Mouse (Mus musculus) ES-E14 (cell line): ENCODE data around the gene Os9. TPM values are rescaled to one million over a fixed set of nuclear protein-coding genes. Genes with fewer than 3 reads are reported as not detected.

Experiments used
- DNase-seq: peaks from one replicate; pipeline ENCODE4 v3.0.0-alpha.2; 2013; ENCODE audit warnings: low read depth, low spot score
- H3K27ac ChIP-seq: 2 replicates; pipeline ENCODE4 v1.5.1; 2012; ENCODE audit warnings: low read depth, mild to moderate bottlenecking, low read length, moderate library complexity, mixed read lengths; ENCODE audit not compliant: poor library complexity, insufficient read depth, severe bottlenecking
- H3K36me3 ChIP-seq: 2 replicates; pipeline ENCODE4 v1.6.1; 2012; ENCODE audit warnings: mild to moderate bottlenecking, low read length, moderate library complexity, mixed read lengths; ENCODE audit not compliant: control insufficient read depth, poor library complexity, insufficient read depth, severe bottlenecking
- H3K4me1 ChIP-seq, 2 experiments: fragments of 150-350 bp in 1 of 2; sonication (generic) in 1 of 2; 2 replicates each; pipeline ENCODE4 v1.6.1; 2012; ENCODE audit warnings: low read length in 2 of 2, mild to moderate bottlenecking in 1 of 2, mixed read lengths in 1 of 2; ENCODE audit not compliant: control insufficient read depth in 2 of 2, insufficient read depth in 2 of 2, poor library complexity in 1 of 2
- H3K4me3 ChIP-seq, 2 experiments: fragments of 150-350 bp in 1 of 2; sonication (generic) in 1 of 2; 2 replicates each; pipeline ENCODE4 v1.5.1; 2012; ENCODE audit warnings: low read length in 2 of 2, low read depth in 1 of 2, mild to moderate bottlenecking in 1 of 2, mixed read lengths in 1 of 2; ENCODE audit not compliant: insufficient read depth in 1 of 2, poor library complexity in 1 of 2, severe bottlenecking in 1 of 2
- H3K9ac ChIP-seq: 2 replicates; pipeline ENCODE4 v1.6.1; 2012; ENCODE audit warnings: low read depth, mild to moderate bottlenecking, low read length, mixed read lengths; ENCODE audit not compliant: poor library complexity, insufficient read depth, severe bottlenecking
- H3K9me3 ChIP-seq: fragments of 150-350 bp; sonication (generic); 2 replicates; pipeline ENCODE4 v1.6.1; 2012; ENCODE audit warnings: low read depth, mild to moderate bottlenecking, low read length; ENCODE audit not compliant: control insufficient read depth, insufficient read depth
- CHD2 ChIP-seq: IDR thresholded peaks from 2 replicates; pipeline ENCODE4 v1.6.1; 2014; ENCODE audit warnings: mild to moderate bottlenecking, low read depth, low read length, inconsistent platforms
- HCFC1 ChIP-seq: IDR thresholded peaks from 2 replicates; pipeline ENCODE4 v1.6.1; 2012; ENCODE audit warnings: low read length, inconsistent platforms, borderline replicate concordance; ENCODE audit not compliant: insufficient read depth
- MAFK ChIP-seq: IDR thresholded peaks from 2 replicates; pipeline ENCODE4 v1.6.1; 2014; ENCODE audit warnings: mild to moderate bottlenecking, low read depth, low read length, inconsistent platforms; ENCODE audit not compliant: insufficient read depth
- ZC3H11A ChIP-seq: IDR thresholded peaks from 2 replicates; pipeline ENCODE4 v1.6.1; 2012; ENCODE audit warnings: low read depth, mild to moderate bottlenecking, inconsistent platforms, low read length, borderline replicate concordance
- ZNF384 ChIP-seq: IDR thresholded peaks from 2 replicates; pipeline ENCODE4 v1.6.1; 2012; ENCODE audit warnings: low read depth, low read length, inconsistent platforms
- in situ Hi-C, 2 experiments: fragments of 600-800 bp; cut with MboI; formaldehyde crosslinking; loops; one replicate each; pipeline ENCODE4 v1.15.1; 2025; ENCODE audit warnings: low sequenced_read_pairs in 2 of 2, inconsistent platforms in 1 of 2; ENCODE audit not compliant: unreplicated experiment in 2 of 2
- total RNA-seq: library from RNA; depleted of rRNA; stranded (reverse); fragments of 300-350 nt; gene quantifications from 2 replicates; pipeline ENCODE4 v1.2.3, GENCODE M21; 2012

Gene Os9
- total RNA-seq, 1 experiment = 29.4 TPM

DNA sequence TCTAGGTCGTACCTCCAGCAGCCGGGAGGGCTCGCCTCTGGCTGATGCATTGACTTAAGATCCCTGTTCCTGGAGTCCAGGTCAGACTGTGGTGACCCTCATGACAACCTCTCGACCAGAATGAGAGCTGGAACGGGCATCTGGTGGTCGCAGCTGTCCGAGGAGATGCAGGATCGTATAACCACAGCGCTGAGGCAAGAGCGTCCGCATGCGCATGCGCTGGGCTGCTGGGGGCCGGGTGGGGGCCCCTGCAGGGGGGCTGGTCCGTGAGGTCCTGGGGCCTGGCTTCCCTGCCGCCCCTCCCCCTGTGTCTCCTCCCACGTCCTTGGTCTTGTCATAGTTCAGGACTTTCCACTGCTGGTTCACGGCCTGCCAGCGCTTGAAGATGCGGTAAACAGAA lies 64.4 kb downstream of the Os9 start:
- TF ChIP-seq MAFK (no peak), ZNF384 (no peak), CHD2 (no peak), HCFC1 (no peak), ZC3H11A (no peak)
- H3K4me3 ChIP-seq = no peak overlapping the region
- in situ Hi-C loops = no loop called here

DNA sequence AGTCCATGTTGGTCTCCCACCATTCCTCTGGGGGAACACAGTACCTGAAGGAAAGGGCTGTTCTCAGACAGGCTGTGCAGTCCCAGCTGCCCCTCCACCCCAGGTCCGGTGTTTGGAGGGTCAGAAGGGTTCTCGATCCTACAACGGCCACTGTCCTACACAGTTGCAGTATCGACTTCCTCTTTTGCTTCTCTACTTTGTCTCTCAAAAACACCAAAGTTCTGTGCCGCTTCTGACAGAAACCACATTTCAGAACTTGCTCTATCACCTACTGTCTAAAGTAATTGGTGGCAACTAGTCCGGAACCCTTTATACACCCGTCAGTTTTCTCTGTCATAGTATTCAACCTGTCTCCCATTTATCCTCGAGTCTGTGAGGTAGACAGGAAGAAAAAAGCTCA lies 65.5 kb downstream of the Os9 start:
- DNase-seq = no peak
- in situ Hi-C loops = no loop called here
- peaks cover 0 to 18% of the 10 kb centered on the region in 2 experiments; a peak in 1 of 4 replicates for H3K4me1 ChIP-seq
- TF ChIP-seq ZNF384 (no peak), ZC3H11A (no peak)
- no peaks in the 10 kb centered on the region for H3K9me3 ChIP-seq
- peaks cover 12% of the 10 kb centered on the region; the same call in 1 of the 2 replicates for H3K36me3 ChIP-seq
- H3K4me3 ChIP-seq = no peak overlapping the region
- no peak overlapping the region for H3K9ac ChIP-seq
- no peak overlapping the region for H3K27ac ChIP-seq

More for the DNA sequence above, 64.4 kb downstream of the Os9 start:
- Histone ChIP-seq H3K36me3 (peaks cover 12% of the 10 kb centered on the region; the same call in 1 of the 2 replicates), H3K27ac (no peak overlapping the region), H3K9ac (no peak overlapping the region), H3K9me3 (no peaks in the 10 kb centered on the region), H3K4me1 (peaks cover 0 to 21% of the 10 kb centered on the region in 2 experiments; a peak in 1 of 4 replicates)
- no peak for DNase-seq

GRCm38 (mm10) chr10:127054646-127055045 lies 66.3 kb downstream of the Os9 start:
- Histone ChIP-seq H3K4me1 (peaks cover 0 to 18% of the 10 kb centered on the region in 2 experiments; a peak in 1 of 4 replicates), H3K9ac (no peak overlapping the region), H3K9me3 (no peaks in the 10 kb centered on the region), H3K36me3 (peaks cover 12% of the 10 kb centered on the region; the same call in 1 of the 2 replicates), H3K27ac (no peak overlapping the region), H3K4me3 (no peak overlapping the region)
- no peak for DNase-seq
- TF ChIP-seq HCFC1 (no peak), ZNF384 (no peak), ZC3H11A (no peak), CHD2 (no peak), MAFK (no peak)
- in situ Hi-C loops = no loop called here

GRCm38 (mm10) chr10:127050119-127050474 lies 70.8 kb downstream of the Os9 start:
- in situ Hi-C loops = no loop called here
- Histone ChIP-seq H3K9ac (no peak overlapping the region), H3K4me1 (peaks cover 0 to 7% of the 10 kb centered on the region in 2 experiments; a peak in 1 of 4 replicates), H3K27ac (no peak overlapping the region), H3K9me3 (no peaks in the 10 kb centered on the region), H3K4me3 (no peak overlapping the region; a peak in 1 of 4 replicates), H3K36me3 (peaks cover 4% of the 10 kb centered on the region)
- DNase-seq = no peak
- TF ChIP-seq CHD2 (no peak), ZNF384 (no peak), HCFC1 (no peak), MAFK (no peak), ZC3H11A (no peak)
